Mouse (Mus musculus) liver, embryonic 14.5 days (tissue): Measurements from ENCODE around the gene Bmf.

Source experiments
- CTCF ChIP-seq: IDR thresholded peaks from 2 replicates; pipeline ENCODE4 v1.5.1; 2016; ENCODE audit warnings: antibody characterized with exemption, low read depth, control low read depth
- EP300 ChIP-seq: IDR thresholded peaks from 2 replicates; pipeline ENCODE4 v1.6.1; 2016; ENCODE audit warnings: antibody characterized with exemption, low read depth

GRCm38 (mm10) chr2:118486933-118487332 lies 62.6 kb downstream of the Bmf start:
- TF ChIP-seq CTCF (peak; percentile 99), EP300 (no peak)
